Mouse (Mus musculus) erythroblast, embryonic 14.5 days (primary cell): ENCODE results near the gene Col7a1.

Experiments
- GATA1 ChIP-seq: IDR thresholded peaks from 2 replicates; pipeline ENCODE4 v1.6.1; 2012; ENCODE audit warnings: low read length, inconsistent platforms, mixed read lengths
- TAL1 ChIP-seq: IDR thresholded peaks from 3 replicates; pipeline ENCODE4 v1.6.1; 2012; ENCODE audit warnings: low read length, inconsistent platforms, mixed read lengths

DNA sequence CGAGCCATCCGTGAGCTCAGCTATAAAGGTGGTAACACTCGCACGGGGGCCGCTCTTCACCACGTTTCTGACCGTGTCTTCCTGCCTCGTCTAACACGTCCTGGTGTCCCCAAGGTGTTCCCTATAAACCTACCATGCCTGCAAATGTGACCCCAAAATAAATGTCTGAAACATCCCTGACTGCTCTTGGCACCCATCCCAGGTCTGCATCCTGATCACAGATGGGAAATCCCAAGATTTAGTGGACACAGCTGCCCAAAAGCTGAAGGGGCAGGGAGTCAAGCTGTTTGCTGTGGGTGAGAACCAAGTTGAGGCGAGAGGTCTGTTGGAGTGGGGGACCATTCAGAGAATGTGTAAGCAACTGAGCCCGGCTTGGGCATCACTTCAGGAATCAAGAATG, 1.9 kb downstream of the Col7a1 start:
- TF ChIP-seq GATA1 (no peak), TAL1 (no peak)
